Mouse (Mus musculus) mesoderm, embryonic 11.5 days (tissue): ENCODE data around the gene Dcaf17.

Experiments used
- DNase-seq: peaks from one replicate; pipeline ENCODE4 v3.0.0-alpha.2; 2012; ENCODE audit warnings: low read depth, low spot score

Dcaf17 gene

DNA sequence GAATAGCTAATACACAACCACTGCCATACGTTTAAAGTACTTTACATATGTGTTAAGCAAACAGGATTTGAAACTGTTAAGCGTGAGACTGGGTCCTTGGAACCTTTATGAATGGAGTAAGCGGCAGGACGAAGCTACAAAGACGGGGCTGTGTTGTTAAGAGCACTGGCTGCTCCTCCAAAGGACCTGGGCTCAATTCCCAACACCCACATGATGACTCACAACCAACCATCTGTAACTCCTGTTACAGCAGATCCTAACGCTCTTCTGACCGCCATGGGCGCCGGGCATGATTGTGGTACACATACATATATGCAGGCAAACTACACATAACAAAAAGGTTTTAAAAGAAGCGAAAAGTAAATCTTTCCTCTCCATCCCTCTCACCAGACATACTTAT, 65.7 kb downstream of the Dcaf17 start:
- DNase-seq, result no peak

DNA sequence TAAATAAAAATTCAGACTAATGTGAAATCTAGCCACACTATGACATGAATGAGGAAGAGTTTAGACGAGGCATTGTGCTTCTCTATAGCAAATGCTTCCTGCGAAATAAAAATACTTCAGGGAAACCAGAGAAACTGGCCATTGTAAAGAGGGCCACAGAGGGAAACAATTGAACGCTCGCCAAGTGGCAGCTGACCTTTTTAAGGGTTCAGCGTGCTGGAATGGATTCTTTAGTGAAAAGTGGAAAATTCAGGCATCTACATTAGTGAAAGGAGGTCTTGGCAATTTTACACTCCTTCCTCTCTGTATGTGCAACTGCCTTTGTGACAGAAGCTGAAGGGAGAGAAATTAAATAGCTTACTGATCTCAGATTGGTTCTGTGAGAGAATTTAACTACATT, 66.3 kb downstream of the Dcaf17 start:
- no peak for DNase-seq

DNA sequence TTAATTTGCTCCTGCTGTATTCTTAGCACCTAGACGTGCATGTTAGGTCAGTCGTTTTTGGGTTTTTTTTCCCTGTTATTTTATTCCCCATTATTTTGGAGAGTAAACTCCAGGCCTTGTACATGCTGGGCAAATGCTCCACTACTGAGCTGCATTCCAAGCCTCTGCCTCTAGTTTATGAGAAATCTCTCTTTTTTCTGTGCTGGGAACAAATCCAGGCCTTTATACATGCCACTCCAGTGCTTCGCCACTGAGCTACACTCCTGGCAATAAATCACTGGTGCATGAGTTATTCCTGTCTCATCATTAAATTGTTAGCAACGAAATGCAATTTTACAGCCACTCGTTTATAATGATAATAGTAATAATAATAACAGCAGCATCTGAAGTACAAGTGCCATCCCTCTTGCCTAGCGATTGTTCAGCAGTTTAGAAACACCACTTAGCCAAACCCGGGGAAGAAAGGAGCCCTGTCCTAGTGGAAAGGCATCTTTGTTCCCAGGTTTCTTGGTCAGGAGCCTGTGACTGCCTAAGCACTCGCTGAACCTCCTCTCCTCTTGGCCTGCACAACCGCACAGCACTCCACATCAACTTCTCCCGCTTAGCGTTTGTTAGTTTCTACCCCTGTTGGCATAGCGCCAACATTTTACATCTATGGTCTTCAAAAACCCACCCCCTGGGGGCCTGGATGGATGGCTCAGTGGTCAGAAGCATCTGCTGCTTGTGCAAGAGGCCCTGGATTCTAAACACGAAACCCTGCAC, 67.3 kb downstream of the Dcaf17 start:
- DNase-seq, result no peak

DNA sequence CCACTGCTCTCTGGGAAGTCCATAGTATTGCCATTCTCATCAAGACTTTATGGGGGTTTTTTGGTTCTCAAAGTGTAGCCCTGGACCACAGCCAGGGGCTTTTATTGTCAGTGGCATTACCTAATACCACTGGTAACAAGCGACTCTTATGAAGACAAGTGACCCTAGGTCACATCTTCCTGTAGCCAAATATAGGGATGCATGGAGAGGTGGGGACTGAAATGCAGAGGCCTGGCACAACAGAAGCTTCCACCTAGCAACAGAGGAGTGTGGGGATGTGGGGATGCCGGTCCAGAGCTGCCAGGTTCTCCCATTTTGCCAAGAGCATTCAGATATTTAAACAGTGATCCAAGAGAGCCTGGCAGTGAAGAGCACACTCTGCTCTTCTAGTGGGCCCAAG, 68.5 kb downstream of the Dcaf17 start:
- no peak for DNase-seq

DNA sequence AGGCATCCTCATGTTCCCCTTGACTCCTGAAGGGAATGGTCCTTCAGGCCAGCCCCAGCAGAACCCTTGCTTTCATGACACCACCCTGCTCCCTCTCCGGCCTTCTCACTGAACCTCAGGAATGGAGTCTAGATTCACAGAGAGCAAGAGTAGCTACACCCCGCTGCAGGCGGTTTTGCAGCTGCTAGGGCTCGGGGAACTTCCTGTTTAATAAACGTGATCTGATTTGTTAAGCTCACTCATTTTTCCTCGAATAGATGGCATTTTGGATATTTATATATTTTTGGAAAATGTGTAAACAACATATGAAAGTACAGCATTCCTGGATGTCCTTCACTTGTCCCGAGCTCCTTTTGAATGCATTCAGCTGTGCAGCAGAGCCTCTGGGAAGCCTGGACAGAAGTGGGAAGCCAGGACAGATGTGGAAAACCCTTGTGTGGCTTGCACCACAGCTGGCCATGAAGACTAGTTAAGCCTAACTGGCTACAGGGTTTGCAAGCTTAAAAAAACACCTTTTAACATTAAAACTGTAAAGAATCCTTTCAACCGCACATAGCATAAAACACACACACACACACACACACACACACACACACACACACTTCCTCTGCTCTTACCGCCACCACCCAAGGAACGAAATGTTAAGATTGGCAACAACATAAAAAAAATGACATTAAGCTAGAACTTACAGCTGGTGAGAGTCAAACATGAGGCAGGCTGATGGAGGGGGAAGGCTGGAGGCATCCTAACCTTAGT, 72.8 kb downstream of the Dcaf17 start:
- no peak for DNase-seq

DNA sequence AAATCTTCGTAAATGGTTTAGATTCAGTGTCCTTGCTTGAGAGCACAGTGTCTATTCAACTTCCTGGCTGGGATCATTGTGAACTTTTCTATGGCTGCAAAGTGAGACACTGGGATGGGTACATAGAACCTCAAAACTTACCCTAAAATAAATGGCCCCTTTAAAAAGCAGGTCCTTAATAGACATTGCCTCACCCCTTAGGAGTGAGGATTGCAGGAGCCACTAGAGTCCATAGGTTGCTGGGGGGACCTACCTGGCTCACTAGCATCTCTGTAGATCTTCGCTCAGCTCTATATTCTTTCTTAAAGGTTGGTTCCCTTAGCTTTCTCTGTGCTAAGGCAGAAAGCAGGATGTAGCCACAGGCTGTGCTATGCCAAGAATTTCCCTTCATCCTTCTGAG, 75.2 kb downstream of the Dcaf17 start:
- DNase-seq, result no peak

DNA sequence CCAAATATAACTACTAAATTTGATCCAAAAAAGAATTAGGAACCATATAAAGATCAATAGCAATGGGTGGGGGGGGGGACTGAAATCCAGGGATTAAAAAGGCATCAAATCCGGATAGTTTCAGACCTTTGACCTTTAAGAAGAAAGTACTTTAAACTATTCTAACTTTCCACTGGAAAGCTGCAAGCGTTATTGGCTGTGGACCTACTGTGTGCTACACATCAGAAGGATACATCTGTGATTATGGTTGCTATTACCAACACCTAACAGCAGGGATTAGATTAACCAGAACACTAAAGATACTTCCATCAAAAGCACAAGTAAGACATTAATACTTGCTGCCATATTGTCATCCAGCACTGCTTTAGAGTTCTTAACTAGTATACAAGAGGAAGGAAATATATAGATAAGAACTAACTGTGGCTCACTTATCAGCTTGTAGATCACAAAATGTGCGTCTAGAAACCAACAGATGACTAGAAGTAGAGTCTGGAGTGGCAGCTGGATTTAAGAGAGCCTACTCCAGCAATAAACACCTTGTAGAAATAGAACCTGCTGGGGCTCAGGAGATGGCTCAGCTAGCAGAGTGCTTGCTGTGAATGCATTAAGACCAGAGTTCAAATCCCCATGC, 76.9 kb downstream of the Dcaf17 start:
- no peak for DNase-seq

DNA sequence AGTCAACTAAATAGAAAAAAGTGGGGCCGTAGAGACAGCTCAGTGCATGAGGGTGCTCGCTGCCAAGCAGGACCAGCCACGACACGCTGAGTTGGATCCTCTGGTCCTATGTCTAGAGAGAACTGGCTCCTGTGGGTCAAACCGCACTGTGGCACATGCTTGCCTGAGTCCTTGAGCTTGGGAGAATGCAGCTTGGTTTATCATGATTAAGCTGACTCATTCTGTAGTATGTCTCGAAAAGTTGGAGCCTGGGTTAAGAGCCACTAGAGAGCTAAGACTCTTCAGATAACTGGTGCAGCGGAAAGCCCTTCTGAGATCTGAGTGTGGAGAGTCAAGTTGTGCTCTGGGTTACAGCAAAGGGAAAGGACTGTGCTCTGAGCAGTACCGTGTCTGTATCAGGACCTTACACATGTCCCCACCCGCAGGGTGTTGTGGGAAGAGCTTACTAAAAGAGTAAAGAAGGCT, 78.9 kb downstream of the Dcaf17 start:
- DNase-seq, result no peak

DNA sequence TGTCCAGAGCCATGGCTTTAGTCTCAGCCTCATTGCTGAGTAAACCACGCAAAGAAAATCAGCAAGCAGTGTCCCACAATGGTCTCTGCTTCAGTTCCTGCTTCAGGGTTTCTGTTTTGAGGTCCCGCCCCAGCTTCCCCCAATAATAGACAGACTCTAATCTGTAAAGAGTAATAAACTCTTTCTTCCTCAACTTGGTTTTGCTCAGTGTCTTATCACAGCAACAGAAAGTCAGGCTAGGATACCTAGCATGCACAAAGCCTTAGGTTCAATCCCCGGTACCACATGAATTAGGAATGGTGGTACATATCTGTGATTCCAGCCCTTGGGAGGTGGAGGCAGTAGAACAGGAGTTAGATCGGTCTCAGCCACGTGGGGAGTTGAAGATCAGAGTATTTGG, 79.7 kb downstream of the Dcaf17 start:
- DNase-seq, result no peak

DNA sequence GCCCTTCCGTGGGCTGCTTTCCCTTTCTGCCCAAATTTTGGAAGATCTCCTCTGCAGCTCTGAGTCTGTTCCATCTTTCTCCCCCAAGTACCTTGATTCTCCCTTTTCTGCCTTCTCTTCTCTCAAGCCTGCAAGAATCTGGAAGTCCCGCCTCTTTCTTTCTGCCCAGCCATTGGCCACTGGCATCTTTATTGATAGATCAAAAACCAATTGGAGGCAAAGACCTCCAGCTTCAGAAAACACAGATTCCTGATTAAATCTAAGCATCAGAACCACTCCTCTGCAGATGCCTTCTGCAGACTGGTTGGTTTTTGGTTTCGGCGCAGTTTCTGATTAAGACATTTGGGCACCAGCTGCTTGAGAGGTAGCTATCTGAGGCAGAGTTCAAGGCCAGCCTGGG, 85.5 kb downstream of the Dcaf17 start:
- no peak for DNase-seq

DNA sequence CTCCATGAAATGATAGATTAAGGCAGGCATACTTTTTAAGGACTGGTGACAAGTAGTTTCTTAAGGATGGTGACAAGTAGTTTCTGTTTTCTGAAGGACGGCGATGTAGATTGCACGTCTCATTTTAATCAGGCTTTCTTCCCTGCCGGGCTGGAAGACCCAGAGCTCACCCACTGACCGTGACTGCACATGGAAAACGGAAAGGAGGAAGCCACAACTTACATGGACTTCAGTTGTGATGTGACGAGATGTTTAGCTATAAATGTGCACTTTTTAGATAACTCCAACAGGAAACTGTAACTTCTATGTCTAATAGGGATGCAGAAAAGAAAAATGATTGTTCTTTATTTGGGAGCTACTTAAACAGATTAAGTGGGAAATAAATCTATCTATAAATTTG, 87.3 kb downstream of the Dcaf17 start:
- DNase-seq, result no peak

DNA sequence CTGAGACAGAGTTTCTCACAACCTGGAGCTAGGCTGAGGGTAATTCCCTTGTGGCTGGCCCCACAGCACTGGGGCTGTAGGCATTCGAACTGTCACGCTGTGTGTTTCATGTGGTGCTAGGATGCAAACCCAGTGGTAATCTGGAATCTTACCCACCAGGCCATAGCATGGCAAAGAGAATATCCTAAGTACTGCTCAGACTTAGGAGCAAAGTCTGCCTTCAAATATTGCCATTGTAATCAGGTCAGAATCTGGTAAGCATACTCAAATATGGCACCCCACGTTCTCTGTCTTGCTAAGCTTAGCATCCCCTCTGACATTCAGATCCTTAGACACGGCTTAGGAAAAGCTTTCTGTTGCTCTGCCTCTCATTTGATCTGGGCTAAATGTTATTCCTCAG, 90.7 kb downstream of the Dcaf17 start:
- DNase-seq, result no peak

DNA sequence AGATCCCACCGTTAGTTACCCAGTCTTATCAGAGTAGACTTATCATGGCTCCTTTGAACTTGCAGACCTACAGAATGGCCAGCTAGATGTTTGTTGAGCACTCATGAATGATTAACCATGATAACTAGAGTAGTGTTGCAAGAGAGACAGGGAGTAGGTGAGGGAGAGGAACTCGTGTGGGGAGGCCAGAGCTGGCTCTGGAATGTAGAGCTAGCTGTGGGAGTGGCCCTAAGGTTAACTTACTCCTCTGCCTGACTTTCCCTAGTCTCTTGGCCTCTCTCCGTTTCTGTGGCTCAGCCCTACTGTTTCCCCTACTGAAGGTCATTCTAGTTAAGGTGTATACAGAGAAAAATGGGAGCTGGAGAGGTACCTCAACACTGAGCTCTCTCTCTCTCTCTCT, 91.1 kb downstream of the Dcaf17 start:
- DNase-seq, result no peak

DNA sequence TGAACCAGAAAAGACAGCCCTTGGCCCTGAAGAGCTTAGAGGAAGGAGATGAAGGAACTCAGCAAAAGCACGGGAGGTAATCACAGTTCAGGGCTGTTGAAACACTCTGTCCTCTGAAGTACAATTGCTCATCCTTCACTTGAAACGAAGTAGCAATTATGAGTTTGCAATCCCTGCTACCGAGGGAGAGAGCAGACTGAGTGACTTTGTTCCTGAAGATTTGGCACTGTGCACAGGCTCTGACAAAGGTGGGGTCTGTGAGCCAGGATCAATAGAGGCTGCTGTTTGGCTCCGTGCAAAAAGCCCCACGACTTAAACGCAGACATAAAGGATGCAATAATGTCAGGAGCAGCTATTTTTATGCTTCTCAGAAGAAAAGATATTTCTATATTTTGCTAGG, 92.7 kb downstream of the Dcaf17 start:
- DNase-seq, result no peak
